Mouse (Mus musculus) hindbrain, embryonic 13.5 days (tissue): Measurements from ENCODE around the gene Shld1. TPM values are rescaled to one million over a fixed set of nuclear protein-coding genes. Genes with fewer than 3 reads are reported as not detected.

Experiments
- ATAC-seq: fragments of 200-750 bp; cut with Nextera tagmentation; 2 replicates; pipeline ENCODE4 v1.8.0; 2017; ENCODE audit warnings: moderate TSS enrichment; ENCODE audit not compliant: low FRiP score
- H3K27ac ChIP-seq: fragments of 300-500 bp; sonication (generic); 2 replicates; pipeline ENCODE4 v1.5.1; 2015; ENCODE audit warnings: inconsistent platforms, mild to moderate bottlenecking, moderate library complexity
- H3K27me3 ChIP-seq: fragments of 300-500 bp; sonication (generic); 2 replicates; pipeline ENCODE4 v1.6.1; 2015; ENCODE audit warnings: mild to moderate bottlenecking, inconsistent platforms
- H3K36me3 ChIP-seq: fragments of 300-500 bp; sonication (generic); 2 replicates; pipeline ENCODE4 v1.6.1; 2015; ENCODE audit warnings: mild to moderate bottlenecking, inconsistent platforms
- H3K4me1 ChIP-seq: fragments of 300-500 bp; sonication (generic); replicated peaks from 2 replicates; pipeline ENCODE4 v1.6.1; 2015; ENCODE audit warnings: inconsistent platforms
- H3K4me2 ChIP-seq: fragments of 300-500 bp; sonication (generic); 2 replicates; pipeline ENCODE4 v1.6.1; 2015; ENCODE audit warnings: inconsistent platforms, mild to moderate bottlenecking, moderate library complexity
- H3K4me3 ChIP-seq: fragments of 300-500 bp; sonication (generic); 2 replicates; pipeline ENCODE4 v1.5.1; 2015; ENCODE audit warnings: mild to moderate bottlenecking, inconsistent platforms
- H3K9ac ChIP-seq: fragments of 300-500 bp; sonication (generic); 2 replicates; pipeline ENCODE4 v1.6.1; 2015; ENCODE audit warnings: mild to moderate bottlenecking, inconsistent platforms
- H3K9me3 ChIP-seq: fragments of 300-500 bp; sonication (generic); 2 replicates; pipeline ENCODE4 v1.6.1; 2016; ENCODE audit warnings: inconsistent platforms
- WGBS: fragments of 180-500 bp; shearing (Covaris S2); methylation state at CpG from one replicate; pipeline ENCODE4 v1.1.7; 2015; 5-methylcytosine and 5-hydroxymethylcytosine counted together
- polyA plus RNA-seq: library from polyadenylated mRNA; unstranded; fragments of >200 nt; fragmentation: Nextera tagmentation; extraction: Ambion mirVana; gene quantifications from 2 replicates; pipeline ENCODE4 v1.2.1, GENCODE M21; 2015

The Shld1 gene
- polyA plus RNA-seq, 1 experiment from 2014 or later: 25.5 TPM

- 89% methylated on average over 9 of the region's 9 CpGs for WGBS
- ATAC-seq: no peak
- no peaks in the 10 kb centered on the region for H3K9me3 ChIP-seq
- H3K27me3 ChIP-seq: no peaks in the 10 kb centered on the region
- no peak overlapping the region for H3K9ac ChIP-seq
- H3K27ac ChIP-seq: no peak overlapping the region
- no peak overlapping the region for H3K4me3 ChIP-seq
- no peak overlapping the region for H3K4me2 ChIP-seq
- H3K4me1 ChIP-seq: no peaks in the 10 kb centered on the region
- H3K36me3 ChIP-seq: no peaks in the 10 kb centered on the region
Measured at GRCm38 (mm10) chr2:132658412-132659120, 28.2 kb upstream of the Shld1 start.

- 0 out of 2 replicates have a peak, but pooled peaks cover 5% of the 10 kb centered on the region for H3K9me3 ChIP-seq
- no peaks in the 10 kb centered on the region for H3K4me1 ChIP-seq
- ATAC-seq: no peak
- H3K36me3 ChIP-seq: no peaks in the 10 kb centered on the region
- H3K27me3 ChIP-seq: no peaks in the 10 kb centered on the region
- no peak overlapping the region for H3K27ac ChIP-seq
- no peak overlapping the region for H3K4me3 ChIP-seq
- H3K9ac ChIP-seq: no peak overlapping the region
- no peak overlapping the region for H3K4me2 ChIP-seq
- 89% methylated on average over 6 of the region's 6 CpGs for WGBS
Measured at GRCm38 (mm10) chr2:132669091-132669490, 17.6 kb upstream of the Shld1 start.

GRCm38 (mm10) chr2:132670290-132670689 is 16.4 kb upstream of the Shld1 start:
- WGBS: 76% methylated on average over 4 of the region's 4 CpGs
- no peak overlapping the region for H3K9ac ChIP-seq
- H3K27me3 ChIP-seq: no peaks in the 10 kb centered on the region
- H3K36me3 ChIP-seq: no peaks in the 10 kb centered on the region
- H3K27ac ChIP-seq: no peak overlapping the region
- ATAC-seq: no peak
- no peaks in the 10 kb centered on the region for H3K4me1 ChIP-seq
- H3K9me3 ChIP-seq: no peaks in the 10 kb centered on the region
- no peak overlapping the region for H3K4me3 ChIP-seq
- no peak overlapping the region for H3K4me2 ChIP-seq

- Histone ChIP-seq H3K36me3 (no peaks in the 10 kb centered on the region), H3K27ac (no peak overlapping the region), H3K4me3 (no peak overlapping the region), H3K9ac (no peak overlapping the region), H3K27me3 (no peaks in the 10 kb centered on the region), H3K4me2 (no peak overlapping the region), H3K9me3 (no peaks in the 10 kb centered on the region), H3K4me1 (no peaks in the 10 kb centered on the region)
- WGBS: 92% methylated on average over 3 of the region's 3 CpGs
- ATAC-seq: no peak
Measured at GRCm38 (mm10) chr2:132672121-132672520, 14.6 kb upstream of the Shld1 start.

GRCm38 (mm10) chr2:132676111-132676510 is 10.6 kb upstream of the Shld1 start:
- no peak overlapping the region for H3K4me2 ChIP-seq
- no peak overlapping the region for H3K27ac ChIP-seq
- no peaks in the 10 kb centered on the region for H3K9me3 ChIP-seq
- H3K4me1 ChIP-seq: no peaks in the 10 kb centered on the region
- H3K27me3 ChIP-seq: no peaks in the 10 kb centered on the region
- no peak for ATAC-seq
- no peak overlapping the region for H3K9ac ChIP-seq
- 88% methylated on average over 4 of the region's 4 CpGs for WGBS
- H3K36me3 ChIP-seq: no peaks in the 10 kb centered on the region
- no peak overlapping the region for H3K4me3 ChIP-seq

- Histone ChIP-seq H3K9me3 (no peaks in the 10 kb centered on the region), H3K36me3 (no peaks in the 10 kb centered on the region), H3K4me3 (no peak overlapping the region), H3K4me1 (peaks cover 13% of the 10 kb centered on the region), H3K27ac (no peak overlapping the region), H3K4me2 (no peak overlapping the region), H3K9ac (no peak overlapping the region), H3K27me3 (peaks cover 4% of the 10 kb centered on the region; the same call in 1 of the 2 replicates)
- no peak for ATAC-seq
Measured at GRCm38 (mm10) chr2:132685001-132685400, 1.7 kb upstream of the Shld1 start.

GRCm38 (mm10) chr2:132688611-132689021 is 1.9 kb downstream of the Shld1 start:
- no peak overlapping the region for H3K4me2 ChIP-seq
- no peaks in the 10 kb centered on the region for H3K9me3 ChIP-seq
- peaks cover 4% of the 10 kb centered on the region; the same call in 1 of the 2 replicates for H3K27me3 ChIP-seq
- H3K4me1 ChIP-seq: peaks cover 13% of the 10 kb centered on the region
- H3K9ac ChIP-seq: no peak overlapping the region
- no peaks in the 10 kb centered on the region; the same call in 1 of the 2 replicates for H3K36me3 ChIP-seq
- no peak for ATAC-seq
- 93% methylated on average over 7 of the region's 7 CpGs for WGBS
- no peak overlapping the region for H3K4me3 ChIP-seq
- no peak overlapping the region for H3K27ac ChIP-seq

- no peak overlapping the region for H3K9ac ChIP-seq
Measured at GRCm38 (mm10) chr2:132689188-132689568, 2.4 kb downstream of the Shld1 start.

GRCm38 (mm10) chr2:132689569-132690231 is 3.0 kb downstream of the Shld1 start:
- H3K27ac ChIP-seq: no peak overlapping the region
- no peak overlapping the region for H3K9ac ChIP-seq
- H3K4me3 ChIP-seq: no peak overlapping the region
- H3K9me3 ChIP-seq: no peaks in the 10 kb centered on the region
- H3K4me1 ChIP-seq: peaks cover 13% of the 10 kb centered on the region
- peaks cover 2% of the 10 kb centered on the region; the same call in 1 of the 2 replicates for H3K27me3 ChIP-seq
- peaks cover 9% of the 10 kb centered on the region for H3K36me3 ChIP-seq
- H3K4me2 ChIP-seq: no peak overlapping the region
- ATAC-seq: no peak
- WGBS: 80% methylated on average over 15 of the region's 15 CpGs

More at GRCm38 (mm10) chr2:132689188-132689568, 2.4 kb downstream of the Shld1 start:
- no peak overlapping the region for H3K27ac ChIP-seq
- H3K4me3 ChIP-seq: no peak overlapping the region
- H3K4me2 ChIP-seq: no peak overlapping the region
- H3K36me3 ChIP-seq: peaks cover 5% of the 10 kb centered on the region
- peaks cover 13% of the 10 kb centered on the region for H3K4me1 ChIP-seq
- peaks cover 4% of the 10 kb centered on the region; the same call in 1 of the 2 replicates for H3K27me3 ChIP-seq
- no peak for ATAC-seq
- 77% methylated on average over 4 of the region's 4 CpGs for WGBS
- no peaks in the 10 kb centered on the region for H3K9me3 ChIP-seq

GRCm38 (mm10) chr2:132691731-132692130 is 5.0 kb downstream of the Shld1 start:
- Histone ChIP-seq H3K27ac (peak overlapping the region; percentile 8; the same call in 1 of the 2 replicates), H3K9ac (no peak overlapping the region), H3K4me2 (no peak overlapping the region), H3K27me3 (no peaks in the 10 kb centered on the region), H3K4me3 (no peak overlapping the region), H3K36me3 (peaks cover 23% of the 10 kb centered on the region), H3K4me1 (peaks cover 7% of the 10 kb centered on the region), H3K9me3 (no peaks in the 10 kb centered on the region)
- WGBS: 68% methylated on average over 7 of the region's 7 CpGs
- no peak for ATAC-seq

- Histone ChIP-seq H3K4me1 (peaks cover 6% of the 10 kb centered on the region), H3K27me3 (no peaks in the 10 kb centered on the region), H3K4me3 (no peak overlapping the region), H3K9me3 (no peaks in the 10 kb centered on the region), H3K36me3 (peaks cover 24% of the 10 kb centered on the region), H3K4me2 (no peak overlapping the region), H3K27ac (no peak overlapping the region; the same call in 1 of the 2 replicates), H3K9ac (no peak overlapping the region)
- ATAC-seq: no peak
- 72% methylated on average over 1 of the region's 1 CpGs for WGBS
Measured at GRCm38 (mm10) chr2:132692320-132692719, 5.6 kb downstream of the Shld1 start.

GRCm38 (mm10) chr2:132693980-132694379 is 7.2 kb downstream of the Shld1 start:
- H3K9me3 ChIP-seq: no peaks in the 10 kb centered on the region
- H3K27ac ChIP-seq: no peak overlapping the region
- H3K36me3 ChIP-seq: peaks cover 32% of the 10 kb centered on the region
- WGBS: 87% methylated on average over 3 of the region's 3 CpGs
- no peak overlapping the region for H3K4me2 ChIP-seq
- H3K4me1 ChIP-seq: 0 out of 2 replicates have a peak, but pooled peaks cover 4% of the 10 kb centered on the region
- no peaks in the 10 kb centered on the region for H3K27me3 ChIP-seq
- no peak overlapping the region for H3K9ac ChIP-seq
- no peak for ATAC-seq
- no peak overlapping the region for H3K4me3 ChIP-seq
